Mouse (Mus musculus): ENCODE results near the gene Dtx2. TPM values are rescaled to one million over a fixed set of nuclear protein-coding genes. Genes with fewer than 3 reads are reported as not detected.

Dtx2 gene
- polyA plus RNA-seq, 1 experiment from 2014 or later: 13.5 TPM

DNA sequence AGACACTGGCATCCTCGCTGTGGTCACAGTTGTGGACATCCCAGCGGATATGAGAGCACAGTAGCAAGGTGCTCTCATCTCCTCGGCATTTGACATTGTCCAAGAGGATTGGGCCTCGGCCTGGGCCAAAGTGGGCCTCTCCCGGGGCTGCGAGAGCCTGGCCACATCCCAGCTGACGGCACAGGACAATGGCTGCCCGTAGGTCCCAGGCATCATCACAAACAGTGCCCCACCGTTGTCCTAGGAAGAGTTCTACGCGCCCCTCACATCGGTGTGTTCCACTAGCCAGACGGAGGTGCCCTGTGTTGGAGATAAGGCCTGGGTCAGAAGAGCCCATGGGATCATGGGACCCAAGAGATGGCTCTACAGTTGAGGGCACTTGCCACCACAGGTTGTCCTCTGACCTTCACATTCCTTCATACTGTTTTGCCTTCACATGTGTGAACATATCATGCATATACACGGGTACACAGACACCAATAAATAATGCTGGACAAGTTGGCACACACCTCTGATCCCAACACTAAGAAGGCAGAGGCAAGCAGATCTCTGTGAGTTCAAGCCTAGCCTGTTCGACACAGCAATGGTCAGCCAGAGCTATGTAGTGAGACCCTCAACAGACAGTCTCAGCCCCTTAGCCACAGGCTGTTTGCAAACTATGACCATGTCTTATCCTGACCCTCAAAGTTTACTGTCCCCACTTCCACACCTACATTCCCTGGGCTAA is 33.5 kb upstream of the Dtx2 start:
- ATAC-seq (ENCODE audit: low FRiP score, low TSS enrichment): no peak
- 97% methylated on average over 15 of the region's 15 CpGs for WGBS
- TF ChIP-seq CTCF (IDR thresholded peaks at IDR 0.05; ENCODE audit: low read depth) (no peak), EP300 (optimal IDR thresholded peaks at IDR 0.05) (no peak)
- H3K9ac ChIP-seq (ENCODE audit: low read length): no peak overlapping the region
- no peaks in the 10 kb centered on the region for H3K9me3 ChIP-seq (ENCODE audit: control insufficient read depth, low read length)
- peak overlapping the region; percentile 98 for H3K27ac ChIP-seq (replicated peaks)
- no peaks in the 10 kb centered on the region; the same call in 1 of the 2 replicates for H3K4me1 ChIP-seq (replicated peaks; ENCODE audit: control insufficient read depth, insufficient read depth)
- no peak for DNase-seq (ENCODE audit: low spot score)
- no peak overlapping the region for H3K4me2 ChIP-seq (replicated peaks; ENCODE audit: low read depth)
- H3K27me3 ChIP-seq (ENCODE audit: control insufficient read depth, insufficient read depth, low read length): no peaks in the 10 kb centered on the region
- H3K36me3 ChIP-seq (ENCODE audit: control insufficient read depth, insufficient read depth, low read length): no peaks in the 10 kb centered on the region
- 0 out of 2 replicates have a peak overlapping the region, but pooled peaks have one; percentile 17 for H3K4me3 ChIP-seq (ENCODE audit: low read depth, low read length)

DNA sequence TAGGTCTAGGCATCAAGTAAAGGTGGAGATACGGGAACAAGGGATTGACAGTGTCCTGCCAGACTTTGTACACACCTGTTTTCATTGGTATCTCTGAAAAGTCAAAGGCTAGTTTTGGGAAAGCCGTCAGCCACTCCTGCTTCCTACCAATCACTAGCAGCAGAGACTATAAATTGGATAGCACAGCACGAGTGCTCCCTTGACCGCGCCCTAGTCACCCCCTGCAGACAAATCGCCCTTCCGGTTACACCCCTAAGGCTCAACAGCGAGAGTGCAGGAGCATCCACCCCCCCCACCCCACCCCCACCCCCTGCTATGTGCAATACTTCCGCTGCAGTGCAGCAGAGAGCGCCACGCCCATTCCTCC is 32.5 kb upstream of the Dtx2 start:
- under 1% methylated on average over 10 of the region's 11 CpGs for WGBS
- no peak; the same call in 1 of the 2 replicates for ATAC-seq (ENCODE audit: low FRiP score, low TSS enrichment)
- peak overlapping the region; percentile 48 for H3K4me2 ChIP-seq (replicated peaks; ENCODE audit: low read depth)
- no peaks in the 10 kb centered on the region for H3K9me3 ChIP-seq (ENCODE audit: control insufficient read depth, low read length)
- peak overlapping the region; percentile 98 for H3K27ac ChIP-seq (replicated peaks)
- H3K4me3 ChIP-seq (ENCODE audit: low read depth, low read length): peak overlapping the region; percentile 17; the same call in 1 of the 2 replicates
- no peaks in the 10 kb centered on the region for H3K27me3 ChIP-seq (ENCODE audit: control insufficient read depth, insufficient read depth, low read length)
- TF ChIP-seq CTCF (IDR thresholded peaks at IDR 0.05; ENCODE audit: low read depth) (no peak), EP300 (optimal IDR thresholded peaks at IDR 0.05) (no peak)
- DNase-seq (ENCODE audit: low spot score): no peak
- no peak overlapping the region for H3K9ac ChIP-seq (ENCODE audit: low read length)
- H3K4me1 ChIP-seq (replicated peaks; ENCODE audit: control insufficient read depth, insufficient read depth): no peaks in the 10 kb centered on the region; the same call in 1 of the 2 replicates
- no peaks in the 10 kb centered on the region for H3K36me3 ChIP-seq (ENCODE audit: control insufficient read depth, insufficient read depth, low read length)

DNA sequence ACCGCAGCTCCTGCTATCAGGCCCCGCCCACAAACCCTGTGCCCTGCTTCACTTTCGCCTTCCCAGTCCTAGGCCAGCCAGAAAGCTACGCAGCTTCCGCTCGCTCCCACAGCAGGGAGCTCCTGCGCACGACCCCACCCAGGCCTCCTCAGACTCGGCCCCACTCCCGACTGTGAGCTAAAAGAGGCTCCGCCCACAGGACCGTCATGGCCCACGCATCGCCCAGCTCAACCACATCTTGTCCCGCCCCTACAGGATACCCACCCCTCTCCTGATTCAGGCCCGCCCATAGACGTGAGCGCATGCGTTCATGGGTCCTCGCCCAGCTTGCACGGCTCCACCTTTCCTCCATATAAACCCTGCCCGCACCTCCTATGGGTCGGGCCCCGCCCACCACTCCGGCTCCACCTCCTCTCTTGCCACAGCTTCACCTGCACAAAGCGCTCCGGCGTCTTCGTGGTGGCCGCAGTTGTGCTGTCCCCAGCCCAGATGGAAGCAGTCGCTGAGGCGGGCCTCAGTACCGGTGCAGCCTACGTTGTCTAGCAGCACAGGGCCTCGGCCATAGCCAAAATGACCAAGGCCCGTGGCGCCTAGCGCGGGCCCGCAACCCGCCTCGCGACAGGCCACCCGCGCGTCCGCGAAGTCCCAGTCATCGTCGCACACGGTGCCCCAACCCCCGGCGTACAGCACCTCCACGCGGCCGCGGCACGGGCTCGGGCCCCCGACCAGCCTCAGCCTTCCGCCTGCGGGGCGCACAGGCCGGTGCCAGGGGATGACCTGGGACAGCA is 31.9 kb upstream of the Dtx2 start:
- Histone ChIP-seq H3K4me1 (replicated peaks; ENCODE audit: control insufficient read depth, insufficient read depth) (no peaks in the 10 kb centered on the region; the same call in 1 of the 2 replicates), H3K9ac (ENCODE audit: low read length) (peak overlapping the region; percentile 85), H3K9me3 (ENCODE audit: control insufficient read depth, low read length) (no peaks in the 10 kb centered on the region), H3K4me2 (replicated peaks; ENCODE audit: low read depth) (peak overlapping the region; percentile 90), H3K4me3 (ENCODE audit: low read depth, low read length) (peak overlapping the region; percentile 64), H3K27me3 (ENCODE audit: control insufficient read depth, insufficient read depth, low read length) (no peaks in the 10 kb centered on the region), H3K27ac (replicated peaks) (peak overlapping the region; percentile 98), H3K36me3 (ENCODE audit: control insufficient read depth, insufficient read depth, low read length) (no peaks in the 10 kb centered on the region)
- DNase-seq (ENCODE audit: low spot score): peak; percentile 99
- under 1% methylated on average over 63 of the region's 64 CpGs for WGBS
- peak; percentile 95 for ATAC-seq (ENCODE audit: low FRiP score, low TSS enrichment)
- TF ChIP-seq CTCF (IDR thresholded peaks at IDR 0.05; ENCODE audit: low read depth) (peak; percentile 43), EP300 (optimal IDR thresholded peaks at IDR 0.05) (no peak)

DNA sequence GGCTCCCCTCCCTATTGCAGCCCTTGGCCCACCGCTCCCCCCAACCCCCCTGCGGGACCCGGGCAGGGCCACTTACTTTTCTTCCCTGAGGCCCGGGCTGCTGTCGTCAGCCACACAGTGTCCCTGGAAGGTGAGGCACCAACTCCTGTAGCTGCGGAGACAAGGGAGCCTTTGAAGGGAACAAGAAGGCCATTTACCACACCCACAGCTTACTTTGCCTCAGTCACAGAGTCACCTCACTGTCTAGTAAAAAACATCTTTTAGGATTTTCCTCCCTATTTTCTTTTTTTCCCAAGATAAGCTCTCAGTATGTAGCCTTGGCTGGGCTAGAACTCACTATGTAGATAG is 31.3 kb upstream of the Dtx2 start:
- 10% methylated on average over 6 of the region's 6 CpGs for WGBS
- no peak for ATAC-seq (ENCODE audit: low FRiP score, low TSS enrichment)

DNA sequence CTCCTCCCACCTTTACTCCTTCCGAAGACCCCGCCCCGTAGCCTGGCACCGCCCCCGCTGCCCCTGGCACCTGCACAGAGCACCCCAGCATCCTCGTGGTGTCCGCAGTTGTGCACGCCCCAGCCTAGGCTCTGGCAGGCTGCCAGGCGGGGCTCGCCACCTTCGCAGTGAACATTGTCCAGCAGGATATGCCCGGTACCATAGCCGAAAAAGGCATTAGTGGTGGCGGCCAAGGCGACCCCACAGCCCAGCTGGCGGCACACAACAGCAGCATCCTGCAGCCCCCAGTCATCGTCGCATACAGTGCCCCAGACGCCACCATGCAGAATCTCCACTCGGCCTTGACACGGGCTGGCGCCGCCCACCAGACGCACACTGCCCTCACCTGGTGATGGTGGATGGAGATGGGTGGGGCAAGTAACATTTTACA is 29.1 kb upstream of the Dtx2 start:
- DNase-seq (ENCODE audit: low spot score) (peak; percentile 84), ATAC-seq (ENCODE audit: low FRiP score, low TSS enrichment) (no peak)
- Histone ChIP-seq H3K27me3 (ENCODE audit: control insufficient read depth, insufficient read depth, low read length) (no peaks in the 10 kb centered on the region), H3K4me3 (ENCODE audit: low read depth, low read length) (peak overlapping the region; percentile 17; the same call in 1 of the 2 replicates), H3K36me3 (ENCODE audit: control insufficient read depth, insufficient read depth, low read length) (no peaks in the 10 kb centered on the region), H3K4me1 (replicated peaks; ENCODE audit: control insufficient read depth, insufficient read depth) (no peaks in the 10 kb centered on the region), H3K9me3 (ENCODE audit: control insufficient read depth, low read length) (no peaks in the 10 kb centered on the region), H3K27ac (replicated peaks) (0 out of 2 replicates have a peak overlapping the region, but pooled peaks have one; percentile 24), H3K9ac (ENCODE audit: low read length) (no peak overlapping the region), H3K4me2 (replicated peaks; ENCODE audit: low read depth) (peak overlapping the region; percentile 47)
- no peak for TF ChIP-seq EP300 (optimal IDR thresholded peaks at IDR 0.05)
- TF ChIP-seq CTCF (IDR thresholded peaks at IDR 0.05; ENCODE audit: low read depth): peak; percentile 69
- 9% methylated on average over 24 of the region's 24 CpGs for WGBS

More for the DNA sequence above, 31.3 kb upstream of the Dtx2 start:
- H3K4me1 ChIP-seq (replicated peaks; ENCODE audit: control insufficient read depth, insufficient read depth): no peaks in the 10 kb centered on the region; the same call in 1 of the 2 replicates
- DNase-seq (ENCODE audit: low spot score): no peak
- H3K36me3 ChIP-seq (ENCODE audit: control insufficient read depth, insufficient read depth, low read length): no peaks in the 10 kb centered on the region
- H3K27ac ChIP-seq (replicated peaks): peak overlapping the region; percentile 98
- peak overlapping the region; percentile 85 for H3K9ac ChIP-seq (ENCODE audit: low read length)
- TF ChIP-seq CTCF (IDR thresholded peaks at IDR 0.05; ENCODE audit: low read depth): no peak; the same call in 1 of the 2 replicates
- no peak for TF ChIP-seq EP300 (optimal IDR thresholded peaks at IDR 0.05)
- no peaks in the 10 kb centered on the region for H3K27me3 ChIP-seq (ENCODE audit: control insufficient read depth, insufficient read depth, low read length)
- H3K4me3 ChIP-seq (ENCODE audit: low read depth, low read length): peak overlapping the region; percentile 64
- no peaks in the 10 kb centered on the region for H3K9me3 ChIP-seq (ENCODE audit: control insufficient read depth, low read length)
- peak overlapping the region; percentile 90 for H3K4me2 ChIP-seq (replicated peaks; ENCODE audit: low read depth)

Measured in stomach, postnatal 0 days (tissue).